Mouse (Mus musculus) limb, embryonic 10.5 days (tissue): Measurements from ENCODE around the gene Atf1. TPM values are rescaled to one million over a fixed set of nuclear protein-coding genes. Genes with fewer than 3 reads are reported as not detected.

Experiments
- DNase-seq: peaks from one replicate; pipeline ENCODE4 v3.0.0-alpha.2; 2017; ENCODE audit warnings: low spot score
- H3K27ac ChIP-seq: fragments of 300-500 bp; sonication (generic); 2 replicates; pipeline ENCODE4 v1.5.1; 2016; ENCODE audit warnings: mild to moderate bottlenecking
- H3K27me3 ChIP-seq: fragments of 300-500 bp; sonication (generic); 2 replicates; pipeline ENCODE4 v1.6.1; 2016; ENCODE audit warnings: low read depth, mild to moderate bottlenecking; ENCODE audit not compliant: poor library complexity, severe bottlenecking
- H3K36me3 ChIP-seq: fragments of 300-500 bp; sonication (generic); 2 replicates; pipeline ENCODE4 v1.6.1; 2016; ENCODE audit warnings: mild to moderate bottlenecking, moderate library complexity
- H3K4me1 ChIP-seq: fragments of 300-500 bp; sonication (generic); 2 replicates; pipeline ENCODE4 v1.6.1; 2016
- H3K4me3 ChIP-seq: fragments of 300-500 bp; sonication (generic); 2 replicates; pipeline ENCODE4 v1.5.1; 2016; ENCODE audit warnings: mild to moderate bottlenecking, moderate library complexity
- H3K9me3 ChIP-seq: fragments of 300-500 bp; sonication (generic); replicated peaks from 2 replicates; pipeline ENCODE4 v1.6.1; 2016; ENCODE audit warnings: mild to moderate bottlenecking
- WGBS: fragments of 180-500 bp; shearing (Covaris S2); methylation state at CpG from one replicate; pipeline ENCODE4 v1.1.7; 2016; 5-methylcytosine and 5-hydroxymethylcytosine counted together
- polyA plus RNA-seq: library from polyadenylated mRNA; unstranded; fragments of >200 nt; fragmentation: Nextera tagmentation; extraction: Ambion mirVana; gene quantifications from 2 replicates; pipeline ENCODE4 v1.2.1, GENCODE M21; 2016

Gene Atf1
- 42.5 and 43.0 TPM in 2 replicates for polyA plus RNA-seq

DNA sequence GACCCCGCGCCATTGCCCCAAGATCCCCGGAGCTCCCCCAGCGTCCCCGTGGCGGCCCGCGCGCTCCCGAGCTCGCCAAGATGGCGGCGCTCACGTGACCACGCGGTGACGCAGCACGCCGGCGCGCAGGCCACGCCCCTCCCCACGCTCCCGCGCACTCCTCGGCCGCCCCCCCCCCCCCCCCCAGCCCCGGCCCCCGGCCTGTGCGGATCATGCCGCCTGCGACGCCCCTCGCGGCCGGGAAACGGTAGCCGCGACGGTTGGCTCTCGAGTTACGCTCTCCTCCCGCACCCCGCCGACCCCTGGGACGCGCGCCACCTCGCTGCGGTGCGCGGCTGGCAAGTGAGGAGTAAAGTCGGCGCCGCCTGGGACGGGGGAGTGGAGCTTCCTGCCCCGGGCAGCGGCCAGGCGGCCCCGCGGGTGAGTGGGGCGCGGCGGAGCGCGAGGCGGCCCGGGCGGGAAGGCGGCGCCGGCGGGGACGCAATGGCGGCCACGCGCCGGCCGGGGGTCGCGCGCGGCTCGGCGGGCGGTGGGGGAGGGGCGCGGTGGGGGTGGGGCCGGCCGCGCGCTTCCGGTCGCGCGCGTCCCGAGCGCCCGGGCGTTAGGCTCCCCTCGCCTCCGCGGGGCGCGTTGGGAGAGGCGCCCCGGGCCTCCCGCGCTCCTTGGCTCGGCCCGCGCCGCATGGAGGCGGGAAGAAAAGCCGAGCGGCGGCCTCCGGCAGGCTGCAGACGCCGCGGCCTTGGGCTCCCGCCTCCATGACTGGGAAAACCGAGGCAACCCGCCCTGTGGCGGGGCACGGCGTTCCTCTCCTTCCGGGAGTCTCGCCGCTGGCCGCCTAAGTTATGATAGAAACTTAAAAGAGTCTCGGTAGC, at the start of gene Atf1:
TSS of gene Atf1 (plus strand) at position 157 of the 872 bp plus-strand sequence.
- Histone ChIP-seq H3K27ac (peak within 1 kb of the TSS; percentile 100), H3K4me3 (peak within 1 kb of the TSS; percentile 91), H3K27me3 (no peaks in the 10 kb centered on the region), H3K9me3 (0 out of 2 replicates have a peak, but pooled peaks cover 5% of the 10 kb centered on the region), H3K4me1 (peaks cover 17% of the 10 kb centered on the region), H3K36me3 (peaks cover 34% of the 10 kb centered on the region)
- WGBS = under 1% methylated on average over 119 of the region's 133 CpGs
- peak; percentile 96 for DNase-seq

DNA sequence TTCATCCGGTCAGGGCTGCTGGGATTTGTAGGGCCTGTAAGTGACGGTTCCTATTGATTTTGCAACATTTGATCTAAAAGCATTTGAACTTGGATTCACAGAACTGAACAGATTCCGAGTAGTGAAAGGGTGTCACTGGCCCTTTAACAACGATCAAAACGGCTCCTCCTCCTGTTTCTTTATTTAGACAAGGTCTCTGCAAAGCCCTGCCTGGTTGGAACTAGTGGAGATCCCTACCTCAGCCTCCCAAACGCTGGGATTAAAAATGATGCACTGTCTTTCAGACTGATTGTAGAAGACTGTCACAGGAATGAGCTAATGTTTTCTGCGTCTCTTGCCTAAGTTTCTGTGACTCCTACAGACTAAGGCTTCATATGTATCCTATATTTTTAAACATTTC, 49.1 kb upstream of the Atf1 start:
- Histone ChIP-seq H3K4me1 (no peaks in the 10 kb centered on the region), H3K4me3 (no peak overlapping the region), H3K9me3 (no peaks in the 10 kb centered on the region), H3K27me3 (no peaks in the 10 kb centered on the region), H3K36me3 (peaks cover 87% of the 10 kb centered on the region), H3K27ac (no peak overlapping the region)
- WGBS = 84% methylated on average over 7 of the region's 7 CpGs
- no peak for DNase-seq

DNA sequence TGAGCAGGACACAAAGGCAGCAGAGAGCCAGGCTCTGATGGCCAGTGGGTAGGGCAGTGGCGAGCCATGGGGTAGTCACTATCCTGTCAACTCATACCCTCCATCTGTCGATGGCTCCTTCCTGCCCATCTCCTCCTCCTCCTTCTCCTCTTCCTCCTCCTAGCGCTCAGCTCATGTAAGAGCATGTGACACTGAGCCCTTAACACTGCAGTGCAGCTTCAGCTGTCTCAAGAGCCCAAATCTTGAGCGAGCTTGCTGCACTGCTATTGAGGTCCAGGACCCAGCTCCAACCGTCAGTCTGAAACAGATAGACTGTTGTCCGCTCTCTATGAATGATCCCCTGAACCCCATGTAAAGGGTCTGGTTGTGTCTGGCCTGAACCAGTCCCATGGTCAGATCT, 47.9 kb upstream of the Atf1 start:
- Histone ChIP-seq H3K4me3 (no peak overlapping the region), H3K27ac (no peak overlapping the region), H3K4me1 (no peaks in the 10 kb centered on the region), H3K27me3 (no peaks in the 10 kb centered on the region), H3K36me3 (peaks cover 87% of the 10 kb centered on the region), H3K9me3 (no peaks in the 10 kb centered on the region)
- DNase-seq = no peak
- WGBS = 90% methylated on average over 6 of the region's 6 CpGs

DNA sequence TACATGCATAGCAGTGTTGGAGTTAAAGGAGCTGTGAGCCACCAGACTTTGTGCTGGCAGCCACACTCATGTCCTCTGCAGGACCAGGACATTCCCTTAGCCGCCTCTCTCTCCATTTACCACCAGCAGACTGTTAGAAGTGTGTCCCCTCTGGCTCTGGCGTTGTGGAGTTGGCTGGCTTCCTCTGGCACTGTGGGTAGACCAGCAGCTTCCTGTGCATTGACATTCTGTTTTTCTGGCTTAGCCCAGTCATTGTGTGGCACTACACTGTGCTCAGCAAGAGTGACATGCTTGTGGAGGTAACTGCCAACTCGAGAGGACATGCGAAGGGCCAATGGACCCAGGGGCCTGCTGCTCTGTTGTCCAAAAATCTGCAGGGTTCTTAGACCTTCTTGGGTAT, 47.4 kb upstream of the Atf1 start:
- Histone ChIP-seq H3K9me3 (no peaks in the 10 kb centered on the region), H3K27me3 (no peaks in the 10 kb centered on the region), H3K27ac (no peak overlapping the region), H3K4me3 (no peak overlapping the region), H3K4me1 (no peaks in the 10 kb centered on the region), H3K36me3 (peaks cover 87% of the 10 kb centered on the region)
- WGBS = 91% methylated on average over 4 of the region's 4 CpGs
- no peak for DNase-seq

DNA sequence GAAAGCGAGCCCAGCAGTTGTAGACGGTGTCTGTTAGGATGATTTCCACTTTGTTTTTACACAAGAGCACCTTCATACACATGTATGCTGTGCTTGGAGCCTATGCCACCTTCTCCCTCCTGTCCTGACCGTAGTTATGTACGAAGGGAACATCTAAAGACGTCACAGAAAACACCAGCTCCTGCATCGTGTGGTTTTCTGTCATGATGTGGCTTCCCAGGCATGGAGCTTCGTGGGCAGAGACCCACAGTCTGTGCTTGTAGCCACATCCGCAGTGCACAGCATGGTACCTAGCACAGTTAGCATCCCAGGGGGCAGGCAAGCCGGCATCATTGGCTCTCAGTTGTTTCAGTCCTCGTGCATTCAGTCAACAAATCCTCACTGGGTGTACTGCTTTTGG, 45.8 kb upstream of the Atf1 start:
- 91% methylated on average over 10 of the region's 10 CpGs for WGBS
- Histone ChIP-seq H3K27me3 (no peaks in the 10 kb centered on the region), H3K9me3 (no peaks in the 10 kb centered on the region), H3K27ac (no peak overlapping the region), H3K4me1 (no peaks in the 10 kb centered on the region), H3K36me3 (peaks cover 91% of the 10 kb centered on the region), H3K4me3 (no peak overlapping the region)
- DNase-seq = no peak

DNA sequence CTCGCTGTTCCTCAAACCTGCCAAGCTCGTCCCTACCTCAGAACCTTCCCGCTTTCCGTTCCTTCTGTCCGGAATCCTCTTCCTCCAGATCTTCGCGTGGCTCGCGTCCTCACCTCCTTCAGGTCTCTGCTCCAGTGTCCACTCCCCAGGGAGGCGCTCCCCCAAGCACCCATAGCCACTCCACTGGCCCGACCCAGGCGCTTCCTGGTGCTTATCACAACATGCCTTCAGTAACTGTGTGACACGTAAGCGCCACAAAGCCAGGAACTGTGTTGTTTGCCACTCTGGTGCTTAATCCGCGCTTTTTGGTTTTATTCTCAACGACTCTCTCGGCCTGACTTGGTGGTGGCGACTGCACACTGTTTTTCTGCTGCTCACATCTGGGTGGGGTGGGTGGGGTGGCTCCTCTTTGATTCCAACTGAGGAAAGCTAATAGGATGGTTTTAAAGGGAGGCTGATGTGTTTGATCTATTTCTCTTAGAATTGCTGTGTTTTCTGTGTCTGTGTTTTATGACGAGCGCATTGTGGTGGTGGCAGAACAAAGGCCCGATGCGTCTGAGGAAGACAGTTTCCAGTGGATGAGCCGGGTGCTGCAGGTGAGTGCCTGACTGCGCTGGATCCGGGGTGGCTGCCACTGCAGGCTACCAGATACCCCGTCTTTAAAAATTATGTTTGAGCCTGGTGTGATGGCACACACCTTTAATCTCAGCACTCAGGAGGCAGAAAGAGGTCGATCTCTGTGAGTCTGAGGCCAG, 44.9 kb upstream of the Atf1 start:
- Histone ChIP-seq H3K4me1 (no peaks in the 10 kb centered on the region), H3K27me3 (no peaks in the 10 kb centered on the region), H3K4me3 (no peak overlapping the region), H3K9me3 (no peaks in the 10 kb centered on the region), H3K36me3 (peaks cover 91% of the 10 kb centered on the region), H3K27ac (no peak overlapping the region)
- WGBS = 87% methylated on average over 28 of the region's 28 CpGs
- DNase-seq = no peak

DNA sequence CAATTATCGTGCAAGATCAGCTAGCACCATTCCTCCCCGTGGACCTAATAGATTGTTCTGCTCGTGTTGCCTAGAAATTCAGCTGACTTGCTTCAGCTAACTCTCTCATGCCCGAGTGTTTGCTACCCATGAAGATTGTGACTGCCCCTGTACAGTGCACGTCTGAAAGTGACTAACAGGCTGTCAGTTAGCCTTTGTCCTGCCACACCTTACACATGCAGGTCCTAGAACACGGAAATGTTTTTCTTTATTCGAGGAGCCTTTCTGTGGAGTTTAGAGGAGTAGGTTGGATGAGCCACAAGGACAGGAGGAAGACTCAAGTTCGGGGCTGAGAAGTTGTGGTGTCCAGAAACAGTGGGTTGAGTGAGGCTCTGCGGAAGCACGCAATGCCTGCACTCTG, 44.1 kb upstream of the Atf1 start:
- Histone ChIP-seq H3K9me3 (no peaks in the 10 kb centered on the region), H3K4me3 (no peak overlapping the region), H3K4me1 (no peaks in the 10 kb centered on the region), H3K27ac (no peak overlapping the region), H3K27me3 (no peaks in the 10 kb centered on the region), H3K36me3 (peaks cover 90% of the 10 kb centered on the region)
- WGBS = 92% methylated on average over 10 of the region's 10 CpGs
- no peak for DNase-seq

DNA sequence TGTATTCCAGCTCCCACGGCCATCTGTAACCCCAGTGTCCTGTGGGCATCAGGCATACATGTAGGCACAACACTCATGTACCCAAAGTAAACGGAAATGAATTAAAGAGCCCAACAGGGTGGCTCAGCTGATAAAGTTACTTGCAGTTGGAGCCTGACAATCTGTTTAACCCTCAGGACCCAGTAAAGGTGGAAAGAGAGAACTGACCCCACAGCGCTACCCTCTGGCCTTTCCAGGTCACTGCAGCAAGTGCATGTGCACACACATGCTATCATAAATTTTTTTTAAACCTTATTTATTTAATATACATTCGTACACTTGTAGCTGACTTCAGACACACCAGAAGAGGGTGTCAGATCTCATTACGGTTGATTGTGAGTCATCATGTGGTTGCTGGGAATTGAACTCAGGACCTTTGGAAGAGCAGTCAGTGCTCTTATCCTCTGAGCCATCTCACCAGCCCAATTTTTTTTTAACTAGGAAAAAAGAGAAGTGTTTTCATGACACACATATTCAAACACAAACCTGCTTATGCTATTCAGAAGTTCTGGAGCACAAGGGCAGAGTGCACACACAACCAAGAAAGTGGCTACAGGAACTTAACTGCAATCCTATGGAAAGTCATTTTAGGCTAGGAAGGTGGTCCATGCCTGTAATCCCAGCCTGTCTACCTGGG, 42.7 kb upstream of the Atf1 start:
- H3K9me3 ChIP-seq = no peaks in the 10 kb centered on the region
- no peak for DNase-seq
- peaks cover 95% of the 10 kb centered on the region for H3K36me3 ChIP-seq
- no peak overlapping the region for H3K4me3 ChIP-seq
- no peak overlapping the region for H3K27ac ChIP-seq
- WGBS = 87% methylated on average over 5 of the region's 5 CpGs
- H3K4me1 ChIP-seq = no peaks in the 10 kb centered on the region
- no peaks in the 10 kb centered on the region for H3K27me3 ChIP-seq

DNA sequence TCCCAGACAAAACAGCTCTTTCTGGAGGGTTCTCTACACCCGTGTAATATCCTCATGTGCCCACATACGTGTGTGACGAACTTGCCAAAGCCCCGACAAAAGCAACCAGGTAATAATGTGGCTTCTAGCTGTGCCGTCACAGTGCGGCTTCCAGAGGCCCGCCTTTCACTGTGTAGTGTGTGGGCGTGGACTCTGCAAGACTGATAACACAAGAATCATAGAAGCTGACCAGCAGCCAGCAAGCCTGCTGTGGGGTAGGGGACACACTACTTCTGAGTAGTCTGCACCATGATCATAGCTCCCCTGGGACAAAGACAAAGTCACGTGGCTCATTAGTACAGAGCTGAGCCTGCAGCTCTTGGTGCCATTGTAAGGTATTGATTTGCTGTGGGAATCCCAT, 41.4 kb upstream of the Atf1 start:
- DNase-seq = no peak
- H3K27me3 ChIP-seq = no peaks in the 10 kb centered on the region
- no peaks in the 10 kb centered on the region for H3K4me1 ChIP-seq
- H3K4me3 ChIP-seq = no peak overlapping the region
- peaks cover 96% of the 10 kb centered on the region for H3K36me3 ChIP-seq
- WGBS = 93% methylated on average over 9 of the region's 9 CpGs
- H3K27ac ChIP-seq = no peak overlapping the region
- H3K9me3 ChIP-seq = no peaks in the 10 kb centered on the region

DNA sequence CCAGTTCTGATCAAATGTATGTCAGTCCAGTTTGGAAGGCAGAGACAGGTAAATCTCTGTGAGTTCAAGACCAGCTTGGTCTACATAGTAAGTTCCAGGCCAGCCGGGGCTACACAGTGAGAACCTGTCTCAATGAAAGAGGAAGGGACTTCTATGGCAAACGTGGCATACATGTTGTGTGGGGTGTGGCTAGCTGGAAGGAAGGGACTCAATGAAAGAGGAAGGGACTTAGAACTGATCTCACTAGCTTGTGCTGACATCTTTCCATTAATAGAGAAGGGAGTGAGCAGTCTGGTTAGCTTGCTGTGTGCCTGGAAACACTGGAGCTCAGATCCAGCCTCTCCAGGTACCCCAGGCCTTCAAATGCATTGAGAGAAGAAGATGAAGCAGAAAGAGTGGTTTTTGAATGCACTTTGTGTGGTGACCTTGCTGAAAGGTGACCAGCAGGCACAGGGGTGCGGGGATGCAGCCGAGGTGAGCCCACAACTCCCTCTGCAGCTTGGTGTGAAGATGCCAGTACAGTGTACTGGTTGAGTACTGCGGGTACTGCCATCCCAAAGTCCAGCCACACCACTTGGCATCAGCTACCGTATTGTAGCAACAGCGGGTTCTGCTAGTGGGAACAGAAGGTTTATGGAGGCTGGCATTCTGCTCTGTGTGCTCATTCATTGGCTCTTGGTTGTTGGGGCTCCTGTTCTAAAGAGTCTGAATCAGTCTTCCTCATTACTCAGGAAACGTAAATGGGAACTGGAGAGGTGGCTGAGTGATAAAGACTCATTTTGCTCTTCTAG, 40.5 kb upstream of the Atf1 start:
- H3K36me3 ChIP-seq = peaks cover 96% of the 10 kb centered on the region
- no peaks in the 10 kb centered on the region for H3K9me3 ChIP-seq
- DNase-seq = no peak
- H3K27me3 ChIP-seq = no peaks in the 10 kb centered on the region
- no peaks in the 10 kb centered on the region for H3K4me1 ChIP-seq
- no peak overlapping the region for H3K4me3 ChIP-seq
- no peak overlapping the region for H3K27ac ChIP-seq
- WGBS = 92% methylated on average over 8 of the region's 8 CpGs

DNA sequence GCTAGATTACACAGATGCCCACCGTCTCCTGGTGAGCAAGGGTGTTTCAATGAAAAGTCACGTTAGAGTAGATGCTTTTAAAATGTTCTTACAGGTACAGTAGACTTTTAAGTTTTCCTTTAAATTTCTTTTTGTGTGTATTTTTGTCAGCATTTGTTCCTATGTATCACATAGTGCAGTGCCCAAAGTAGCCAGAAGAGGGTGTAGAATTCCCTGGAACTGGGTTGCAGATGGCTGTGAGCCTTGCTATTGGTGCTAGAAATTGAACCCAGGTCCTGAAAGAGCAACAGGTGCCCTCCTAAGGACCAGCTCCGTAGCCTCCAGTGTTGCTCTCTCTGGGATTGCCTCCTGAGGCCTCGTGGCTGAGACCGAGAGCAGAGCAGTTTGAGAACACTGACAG, 39.1 kb upstream of the Atf1 start:
- peaks cover 98% of the 10 kb centered on the region for H3K36me3 ChIP-seq
- DNase-seq = no peak
- H3K27me3 ChIP-seq = no peaks in the 10 kb centered on the region
- no peak overlapping the region for H3K27ac ChIP-seq
- no peaks in the 10 kb centered on the region for H3K4me1 ChIP-seq
- WGBS = 96% methylated on average over 5 of the region's 5 CpGs
- H3K9me3 ChIP-seq = no peaks in the 10 kb centered on the region
- H3K4me3 ChIP-seq = no peak overlapping the region

DNA sequence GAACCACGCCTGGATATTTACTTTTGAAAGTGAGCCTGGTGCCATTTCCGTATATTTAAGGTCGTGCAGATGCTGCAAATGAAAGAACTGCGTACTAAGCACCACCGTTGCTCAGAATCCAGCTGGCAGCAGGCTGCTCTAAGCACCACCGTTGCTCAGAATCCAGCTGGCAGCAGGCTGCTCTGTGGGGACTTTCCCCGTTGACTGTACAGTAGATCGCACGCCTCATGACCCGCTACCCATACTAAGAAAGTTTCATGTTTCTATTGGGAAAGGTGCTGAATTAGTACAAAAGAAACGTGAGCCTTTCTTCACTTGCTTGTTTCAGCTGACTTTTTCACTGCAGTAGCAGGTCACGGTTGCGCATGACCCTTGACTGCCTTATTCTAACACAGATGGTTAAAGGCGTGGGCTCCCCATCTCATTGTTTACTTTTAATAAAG, 38.6 kb upstream of the Atf1 start:
- Histone ChIP-seq H3K27ac (no peak overlapping the region), H3K4me1 (no peaks in the 10 kb centered on the region), H3K27me3 (no peaks in the 10 kb centered on the region), H3K36me3 (peaks cover 98% of the 10 kb centered on the region), H3K9me3 (no peaks in the 10 kb centered on the region), H3K4me3 (no peak overlapping the region)
- WGBS = 93% methylated on average over 14 of the region's 14 CpGs
- no peak for DNase-seq
